Mouse (Mus musculus) MEL-GATA-1-ER (cell line): ENCODE measurements around the gene Il27.

Source experiments
- DNase-seq: peaks from one replicate; pipeline ENCODE4 v3.0.0-alpha.2; 2012; ENCODE audit warnings: low read depth; ENCODE audit errors: extremely low read depth

Gene Il27

DNA sequence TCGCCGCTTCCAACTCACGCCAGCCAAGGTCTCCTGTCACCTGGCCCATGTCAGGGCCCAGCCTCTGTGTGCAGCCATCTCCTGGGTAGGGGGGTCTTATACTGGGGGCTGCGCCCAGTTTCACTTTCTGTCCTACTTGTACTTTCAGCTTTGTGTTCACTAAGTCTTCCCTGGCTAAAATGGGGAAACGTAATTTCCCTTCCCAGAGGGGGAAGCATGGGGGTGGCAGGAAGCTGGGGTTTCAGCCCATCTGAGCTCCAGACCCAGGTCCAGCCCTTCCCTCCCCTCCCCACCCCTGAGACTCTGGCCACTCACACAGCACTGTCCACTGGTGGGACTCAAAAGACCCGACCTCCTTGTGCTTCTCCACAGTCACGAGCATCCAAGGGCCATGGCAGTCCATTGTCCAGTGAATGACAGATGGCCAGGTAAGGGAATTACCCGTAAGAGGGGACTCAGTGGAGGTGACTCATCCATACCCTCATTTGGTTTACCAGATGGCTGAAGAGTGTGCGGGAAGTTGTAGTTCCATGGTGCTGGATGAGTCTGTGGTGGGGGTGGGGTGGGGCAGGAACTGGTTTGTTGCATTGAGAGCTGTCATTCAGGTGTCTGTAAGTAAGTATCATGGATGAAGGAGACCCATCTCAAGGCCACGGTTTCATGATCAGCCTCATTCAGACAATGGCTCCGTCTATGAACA, at the start of gene Il27:
Gene Il27 (minus strand): TSS at position 80 of the 700 bp plus-strand sequence.
- no peak for DNase-seq

DNA sequence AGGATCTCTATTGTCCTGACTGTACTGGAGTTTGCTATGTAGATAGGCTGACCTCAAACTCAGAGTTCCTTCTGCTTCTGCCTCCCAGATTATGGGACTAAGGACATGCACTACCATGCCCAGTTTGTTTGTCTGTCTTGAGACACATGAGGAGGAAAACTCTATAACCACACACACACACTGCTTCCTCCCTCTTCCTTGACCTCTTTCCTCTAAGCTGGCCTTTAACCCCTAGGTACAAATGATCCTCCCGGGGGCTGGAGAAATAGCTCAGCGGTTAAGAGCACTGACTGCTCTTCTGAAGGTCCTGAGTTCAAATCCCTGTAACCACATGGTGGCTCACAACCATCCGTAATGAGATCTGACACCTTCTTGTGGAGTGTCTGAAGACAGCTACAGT, 49.6 kb upstream of the Il27 start:
- DNase-seq = no peak

DNA sequence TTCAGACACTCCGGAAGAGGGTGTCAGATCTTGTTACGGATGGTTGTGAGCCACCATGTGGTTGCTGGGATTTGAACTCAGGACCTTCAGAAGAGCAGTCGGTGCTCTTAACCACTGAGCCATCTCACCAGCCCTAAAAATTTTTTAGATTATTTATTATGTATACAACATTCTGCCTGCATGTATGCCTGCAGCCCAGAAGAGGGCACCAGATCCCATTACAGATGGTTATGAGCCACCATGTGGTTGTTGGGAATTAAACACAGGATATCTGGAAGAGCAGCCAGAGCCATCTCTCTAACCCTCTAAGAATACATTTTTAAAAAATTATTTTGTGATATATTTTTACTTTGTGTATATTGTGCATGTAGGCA, 48.5 kb upstream of the Il27 start:
- DNase-seq = peak; percentile 63

DNA sequence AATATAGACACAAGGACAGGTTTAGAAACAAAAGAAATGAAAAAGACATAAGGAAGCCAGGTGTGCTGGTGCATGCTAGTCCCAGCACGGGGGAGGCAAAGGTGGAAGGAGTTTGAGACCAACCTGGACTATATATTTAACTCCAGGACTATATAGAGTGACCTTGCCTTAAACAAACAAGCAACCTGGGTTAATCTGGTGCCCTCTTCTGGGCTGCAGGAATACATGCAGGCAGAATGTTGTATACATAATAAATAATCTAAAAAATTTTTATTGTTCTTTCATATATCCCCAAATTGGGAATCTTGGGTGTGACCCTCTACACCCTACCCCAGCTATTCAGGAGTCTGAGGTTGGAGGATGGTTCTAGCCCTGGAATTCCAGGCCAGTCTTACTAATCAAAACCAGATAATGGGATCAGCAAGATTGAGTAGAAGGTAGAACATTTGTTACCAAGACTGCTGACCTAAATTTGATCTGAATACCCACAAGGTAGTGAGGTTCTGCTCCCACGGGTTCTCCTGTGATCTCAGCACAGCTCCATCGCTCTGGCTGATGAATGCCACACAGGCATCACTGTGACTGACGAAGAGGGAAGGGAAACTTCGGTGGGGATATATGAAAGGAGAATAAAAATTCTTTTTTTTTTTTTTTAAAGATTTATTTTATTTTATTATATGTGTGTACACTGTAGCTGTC, 48.0 kb upstream of the Il27 start:
- no peak for DNase-seq

DNA sequence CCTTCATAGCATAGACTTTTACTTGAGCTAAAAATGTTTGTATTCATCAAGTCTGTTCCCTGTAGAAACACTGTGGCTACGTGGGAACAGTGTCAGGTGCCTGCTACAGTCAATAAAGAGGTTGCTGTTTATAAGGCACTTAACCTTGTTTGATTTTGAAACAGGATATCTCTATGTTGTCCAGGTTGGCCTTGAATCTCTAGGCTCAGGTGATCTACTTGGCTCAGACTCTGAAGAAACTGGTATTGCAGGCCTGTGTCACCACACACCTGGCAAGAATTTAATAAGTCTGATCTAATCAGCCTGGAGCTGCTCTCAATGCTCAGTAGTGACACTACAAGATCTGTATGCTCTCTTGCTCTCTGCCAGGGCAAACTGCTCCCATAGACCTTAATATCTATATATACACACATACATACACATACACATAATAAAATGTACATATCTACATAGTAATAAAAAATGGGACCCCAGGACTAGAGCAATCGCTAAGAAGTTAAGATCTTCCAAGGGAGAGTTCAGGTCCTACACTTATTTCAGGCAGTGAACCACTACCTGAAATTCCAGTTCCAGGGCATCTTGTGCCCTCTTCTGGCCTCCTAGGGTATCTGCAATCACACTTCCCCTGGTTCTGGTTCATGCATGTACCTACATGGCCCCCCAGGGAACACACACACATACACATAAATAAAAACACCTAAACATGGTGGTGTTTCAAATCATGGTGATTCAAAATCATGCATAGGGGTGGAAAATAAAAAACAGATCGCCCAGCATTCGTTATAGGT, 42.2 kb upstream of the Il27 start:
- DNase-seq = no peak

DNA sequence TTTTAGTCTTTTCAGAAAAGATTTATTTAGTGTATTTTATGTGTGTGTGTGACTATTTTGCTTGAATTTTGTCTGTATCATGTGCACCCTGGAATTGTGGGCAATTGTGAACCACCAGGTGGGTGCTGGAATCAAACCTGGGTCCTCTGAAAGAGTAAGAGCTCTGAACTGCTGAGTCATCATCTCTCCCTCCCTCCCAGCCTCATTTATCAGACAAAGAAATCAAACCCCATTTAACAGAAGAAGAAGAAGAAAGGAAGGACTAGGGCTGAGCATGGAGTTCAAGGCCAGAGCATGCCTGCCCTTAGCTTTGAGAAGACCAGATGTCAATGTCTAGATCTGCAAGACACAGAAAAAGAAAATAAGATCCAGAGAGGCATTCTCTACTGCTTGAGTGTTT, 40.6 kb upstream of the Il27 start:
- no peak for DNase-seq

DNA sequence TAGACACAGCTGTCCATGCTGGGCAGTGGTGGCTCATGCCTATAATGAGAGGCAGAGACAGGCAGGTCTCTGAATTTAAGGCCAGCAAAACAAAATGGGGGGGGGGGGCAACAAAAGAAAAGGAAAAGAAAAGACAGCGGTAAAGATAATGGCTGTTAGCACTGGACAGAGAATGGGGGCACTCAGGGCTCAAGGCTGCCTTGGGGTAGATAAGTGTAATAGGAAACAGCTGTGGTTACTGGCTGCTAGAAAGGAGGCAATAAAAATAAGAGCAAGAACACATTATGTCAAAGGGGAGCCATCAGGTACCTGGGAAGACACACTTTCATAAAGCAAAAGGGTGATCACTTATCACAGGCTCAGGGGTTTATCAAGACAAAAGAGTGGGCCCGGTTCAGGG, 37.7 kb upstream of the Il27 start:
- DNase-seq = no peak

DNA sequence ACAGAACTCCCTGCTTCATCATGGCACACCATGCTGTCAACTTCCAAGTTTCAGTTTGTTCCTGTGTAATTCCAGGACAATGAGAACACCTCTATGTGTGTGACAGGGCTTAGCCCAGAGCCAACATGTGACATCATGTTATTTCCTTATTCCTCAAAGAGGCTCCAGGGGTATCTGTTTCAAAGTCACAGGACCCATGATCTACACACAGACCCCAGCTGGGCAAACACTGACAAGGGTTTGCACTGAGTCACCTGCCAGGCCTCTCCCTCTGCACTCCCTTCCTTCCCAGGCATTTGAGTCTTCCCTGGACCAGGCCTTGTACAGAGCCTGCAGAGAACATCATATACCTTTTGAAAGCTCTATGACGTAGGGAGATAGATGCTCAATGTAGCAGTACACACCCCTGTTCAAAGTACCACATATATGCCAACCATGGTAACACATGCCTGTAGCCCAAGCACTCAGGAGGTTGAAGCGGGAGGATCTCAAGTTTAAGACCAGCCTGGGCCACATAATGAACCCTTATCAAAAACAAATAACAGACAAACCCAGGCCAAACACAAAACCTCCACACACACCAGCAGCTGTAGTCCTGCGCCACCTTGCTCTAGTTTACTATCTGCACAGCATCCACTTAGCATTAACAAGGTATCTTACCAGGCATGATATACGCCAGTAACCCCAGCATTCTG, 36.2 kb upstream of the Il27 start, which contains the start of gene Nupr1:
Gene Nupr1 (minus strand): TSS at position 38 of the 695 bp plus-strand sequence.
- DNase-seq = no peak

DNA sequence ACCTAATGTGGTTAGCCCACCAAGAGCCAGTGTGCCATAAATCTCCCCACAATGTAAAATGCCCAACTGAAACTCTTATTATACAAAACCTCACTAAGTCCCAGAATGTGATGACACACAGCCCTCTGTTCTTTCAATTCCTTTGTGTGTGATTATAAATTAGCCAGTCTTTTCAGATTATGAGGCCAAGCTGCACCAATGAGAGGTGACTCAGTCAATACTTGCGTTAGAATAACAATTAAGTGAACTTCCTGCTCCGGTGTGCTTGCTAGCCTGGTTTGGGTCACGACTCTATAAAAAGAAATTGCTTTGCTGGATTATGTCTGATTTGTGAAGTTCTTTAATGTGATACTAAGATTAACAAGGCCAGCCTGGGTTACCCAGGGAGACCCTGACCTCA, 35.2 kb upstream of the Il27 start:
- DNase-seq = no peak

DNA sequence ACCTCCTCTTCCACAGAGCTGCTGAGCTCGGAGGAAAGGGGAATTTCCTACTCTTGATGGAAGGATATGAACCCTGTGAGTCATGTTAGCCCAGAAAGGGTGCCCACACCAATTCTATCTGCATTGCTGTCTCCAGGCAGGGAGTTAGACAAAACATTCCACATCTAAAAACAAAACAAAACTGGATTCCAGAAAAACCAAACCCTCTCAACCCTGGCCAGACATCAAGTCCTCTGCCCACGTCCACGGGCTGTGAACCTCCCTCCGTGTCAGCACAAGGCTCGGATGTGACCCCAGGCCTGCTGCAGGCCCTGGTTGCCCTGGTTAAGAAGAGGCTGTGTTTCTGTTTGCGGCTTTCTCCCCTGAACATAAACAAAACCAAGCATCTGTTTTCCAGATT, 33.4 kb upstream of the Il27 start:
- DNase-seq = no peak

DNA sequence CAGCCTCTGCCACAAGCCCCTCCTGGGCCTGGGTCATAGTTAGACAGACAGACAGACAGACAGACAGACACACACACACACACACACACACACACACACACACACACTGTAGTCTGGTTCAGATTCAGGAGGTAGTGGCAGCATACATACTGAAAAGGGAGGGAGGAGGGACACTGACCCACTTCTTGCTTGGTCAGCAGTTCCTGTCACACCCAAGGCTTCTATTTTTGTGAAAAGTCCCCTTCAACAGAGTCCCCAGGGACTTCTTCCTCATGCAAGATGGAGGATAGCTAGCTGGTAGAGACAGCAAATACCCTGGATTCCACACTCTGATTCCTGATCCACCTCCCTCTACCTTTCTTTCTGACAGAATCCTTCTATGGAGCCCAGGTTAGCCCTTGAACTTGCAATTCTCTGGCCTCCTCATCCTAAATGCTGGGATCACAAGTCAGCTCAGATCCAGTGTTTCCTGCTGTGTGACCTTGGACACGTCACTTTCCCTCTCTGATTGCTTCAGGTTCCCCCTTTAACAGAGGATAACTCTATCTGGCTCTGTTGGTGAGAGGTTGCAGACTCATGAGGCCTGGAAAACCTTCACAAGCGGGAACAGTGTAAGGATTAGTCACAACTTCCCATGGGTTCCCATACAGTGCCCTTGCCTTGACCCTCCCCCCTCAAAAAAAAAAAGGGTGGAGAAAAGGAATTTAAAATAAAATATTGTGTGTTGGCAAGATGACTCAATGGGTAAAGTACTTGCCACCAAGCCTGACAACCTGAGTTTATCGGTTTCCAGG, 31.3 kb upstream of the Il27 start:
- DNase-seq = no peak

DNA sequence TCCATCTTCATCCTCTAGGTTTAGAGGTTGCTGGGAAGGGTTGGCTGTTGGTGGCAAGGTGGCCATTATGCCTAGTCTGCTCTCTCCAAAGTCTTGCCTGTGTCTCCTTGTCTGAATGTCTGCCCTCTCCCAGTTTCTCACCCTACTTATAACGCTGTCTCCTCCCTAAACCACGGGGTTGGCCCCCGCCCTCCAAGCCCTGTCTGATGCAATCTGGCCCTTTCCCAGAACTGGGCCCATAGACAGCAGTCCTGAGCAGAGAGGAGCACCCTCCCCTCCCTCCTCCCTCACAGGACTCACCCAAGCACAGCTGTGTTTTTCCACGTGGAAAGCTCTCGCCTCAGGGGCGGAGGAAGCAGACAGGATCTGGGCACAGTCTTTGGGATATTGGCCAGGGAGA, 30.6 kb upstream of the Il27 start:
- peak; percentile 71 for DNase-seq

DNA sequence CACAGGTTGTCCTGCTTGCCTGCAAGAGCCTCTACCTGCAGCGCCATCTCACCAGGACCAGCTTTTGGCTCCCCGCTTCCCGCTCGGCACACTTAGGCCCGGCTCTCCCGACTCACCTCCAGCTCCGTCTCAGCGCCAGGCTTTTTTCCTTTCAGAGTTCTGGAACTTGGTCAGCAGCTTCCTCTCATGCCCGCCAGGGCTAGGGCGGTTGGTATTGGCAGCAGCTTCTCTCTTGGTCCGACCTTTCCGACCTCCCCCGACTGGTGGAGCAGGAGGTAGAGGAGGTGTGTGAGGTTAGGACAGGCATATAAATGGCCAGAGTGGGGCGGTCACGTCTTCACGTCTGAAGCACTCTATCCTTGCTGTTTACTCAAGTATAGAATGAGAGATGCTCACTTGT, 30.0 kb upstream of the Il27 start:
- DNase-seq = no peak

DNA sequence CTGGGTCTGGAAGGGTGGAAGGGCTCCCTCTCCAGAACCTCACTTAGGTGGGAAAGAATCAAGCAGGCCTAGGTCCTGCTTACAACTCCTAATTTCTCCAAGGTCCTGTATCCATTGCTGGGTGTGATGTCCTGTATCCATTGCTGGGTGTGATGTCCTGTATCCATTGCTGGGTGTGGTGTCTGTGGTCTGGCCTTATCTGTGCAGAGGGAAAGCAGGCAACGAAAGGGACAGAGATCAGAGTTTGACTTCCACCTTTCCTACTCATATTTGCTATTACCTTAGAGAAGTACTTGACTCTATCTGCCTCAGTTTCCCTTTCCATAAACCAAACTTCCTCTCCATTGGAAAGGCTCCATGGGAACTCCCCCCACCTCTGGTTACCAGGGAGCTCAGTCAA, 28.6 kb upstream of the Il27 start:
- peak; percentile 50 for DNase-seq

DNA sequence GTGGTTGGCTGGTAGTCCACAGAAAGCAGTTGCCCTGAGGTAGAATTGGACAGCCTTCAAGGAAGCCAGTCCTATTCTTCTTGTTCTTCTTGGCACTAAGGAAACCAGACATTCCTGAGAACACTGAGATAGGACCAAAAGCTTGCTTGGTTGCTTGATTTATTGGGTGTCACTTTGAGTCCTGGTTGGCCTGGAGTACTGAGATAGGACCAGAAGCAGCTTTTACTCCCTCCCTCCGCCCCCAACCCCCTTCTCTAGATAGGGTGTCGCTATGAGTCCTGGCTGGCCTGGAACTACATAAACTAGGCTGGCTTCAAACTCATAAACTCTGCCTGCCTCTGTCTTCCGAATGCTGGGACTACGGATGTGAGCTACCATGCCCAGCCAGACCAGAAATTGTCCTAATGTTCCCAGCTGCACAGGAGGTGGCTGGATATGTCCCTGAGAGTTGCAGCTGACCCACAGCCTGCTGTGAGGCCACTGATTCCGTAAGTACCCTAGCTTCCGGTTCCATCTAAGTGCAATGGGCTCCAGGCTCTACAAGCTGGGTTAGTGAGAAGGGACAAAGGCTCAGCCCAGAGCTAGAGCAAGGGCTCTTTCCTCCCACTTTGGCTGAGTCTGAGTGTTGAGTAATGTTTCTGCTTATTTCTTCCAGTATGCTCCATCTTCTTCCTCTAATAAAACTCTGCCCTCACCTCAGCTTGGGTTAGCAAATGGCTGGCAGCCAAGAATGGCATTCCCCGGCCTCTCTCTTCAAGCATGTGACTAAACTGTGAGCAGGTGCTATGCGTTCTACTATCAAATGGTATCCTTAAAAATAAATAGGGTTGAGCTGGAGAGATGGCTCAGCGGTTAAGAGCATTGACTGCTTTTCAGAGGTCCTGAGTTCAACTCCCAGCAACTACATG, 27.0 kb upstream of the Il27 start:
- peak; percentile 89 for DNase-seq

DNA sequence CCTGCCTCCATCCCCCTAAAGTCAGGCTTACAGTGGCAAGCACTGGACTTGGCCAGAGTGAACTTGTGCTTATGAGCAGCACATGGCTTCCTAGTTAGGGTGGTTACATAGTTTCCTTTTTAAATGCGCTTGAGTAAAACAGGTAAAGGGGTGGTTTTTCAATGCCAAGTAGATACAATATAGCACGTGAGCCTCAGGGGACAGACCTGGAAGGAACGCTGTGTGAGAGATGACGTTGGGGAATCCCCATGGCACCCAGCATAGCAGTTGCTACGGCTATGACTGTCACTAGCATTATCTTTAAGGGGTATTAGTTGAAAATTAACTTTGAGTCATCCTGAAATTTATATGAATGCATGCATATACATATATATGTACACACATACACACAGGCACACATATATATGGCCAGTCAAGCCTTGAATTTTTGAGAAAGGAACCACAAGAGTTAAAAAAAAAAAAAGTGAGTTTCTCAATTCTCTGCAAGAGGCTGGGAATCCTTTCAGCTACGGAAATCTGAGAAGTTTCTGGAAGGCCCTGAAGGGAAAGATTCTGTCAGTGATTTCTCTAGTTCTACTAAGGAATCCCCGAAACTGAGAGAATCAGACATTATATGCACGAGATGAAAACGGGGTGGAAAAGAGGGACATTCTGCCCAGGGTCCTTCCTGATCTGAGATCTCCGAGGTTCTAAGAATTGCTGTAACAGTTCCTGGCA, 25.0 kb upstream of the Il27 start:
- DNase-seq = no peak

DNA sequence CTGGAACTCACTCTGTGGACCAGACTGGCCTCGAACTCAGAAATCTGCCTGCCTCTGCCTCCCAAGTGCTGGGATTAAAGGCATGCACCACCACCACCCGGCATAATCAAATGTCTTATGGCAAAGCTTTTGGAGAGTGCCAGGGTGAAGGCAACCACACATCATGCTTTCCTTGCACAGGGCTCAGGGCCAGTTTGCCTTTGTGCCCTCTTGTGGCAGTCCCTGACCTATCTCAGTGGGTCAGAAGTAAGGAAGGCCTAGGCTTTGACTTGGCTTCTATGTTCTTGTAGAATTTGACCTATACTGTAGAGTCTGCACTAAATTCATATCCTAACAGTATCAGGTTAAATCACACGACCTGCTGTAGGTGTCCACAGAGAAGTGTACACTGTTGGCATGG, 22.0 kb upstream of the Il27 start:
- DNase-seq = no peak

DNA sequence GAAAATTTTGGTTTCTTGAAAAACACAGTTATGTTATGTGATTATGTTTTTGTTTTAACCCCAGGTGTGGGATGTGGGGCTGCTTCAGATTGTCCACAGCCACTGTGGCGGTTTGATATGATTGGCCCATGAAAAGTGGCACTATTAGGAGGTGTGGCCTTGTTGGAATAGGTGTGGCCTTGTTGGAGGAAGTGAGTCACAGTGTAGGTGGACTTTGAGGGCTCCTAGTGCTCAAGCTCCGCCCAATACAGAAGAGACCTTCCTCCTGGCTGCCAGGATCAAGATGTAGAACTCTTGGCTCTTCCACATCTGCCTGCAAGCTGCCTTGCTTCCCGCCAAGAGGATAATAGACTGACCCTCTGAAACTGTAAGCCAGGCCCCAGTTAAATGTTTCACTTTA, 18.0 kb upstream of the Il27 start:
- no peak for DNase-seq

DNA sequence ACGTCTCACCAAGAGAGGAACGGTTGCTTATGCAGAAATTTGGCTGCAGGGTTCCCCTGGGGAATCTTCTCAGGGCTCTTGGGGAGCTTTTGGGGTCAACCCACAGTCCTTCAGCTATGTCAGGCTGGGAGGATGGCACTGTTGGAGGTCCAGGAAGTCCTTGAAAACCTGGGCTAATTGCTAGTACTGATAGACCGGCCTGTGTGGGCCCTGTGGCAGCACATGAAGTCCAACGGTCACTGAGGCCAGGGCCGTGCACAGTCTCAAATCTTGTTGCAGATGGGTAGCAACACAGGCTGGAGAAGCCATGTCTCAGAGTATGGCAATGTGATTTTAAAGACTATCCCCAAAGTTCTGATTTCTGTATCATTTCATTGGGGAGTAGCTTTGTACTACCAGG, 13.1 kb upstream of the Il27 start:
- DNase-seq = no peak
